Mouse (Mus musculus): ENCODE measurements around the gene Gm10097. TPM values are rescaled to one million over a fixed set of nuclear protein-coding genes. Genes with fewer than 3 reads are reported as not detected.

The Gm10097 gene
- polyA plus RNA-seq, 1 experiment from 2014 or later: 0.11 TPM

DNA sequence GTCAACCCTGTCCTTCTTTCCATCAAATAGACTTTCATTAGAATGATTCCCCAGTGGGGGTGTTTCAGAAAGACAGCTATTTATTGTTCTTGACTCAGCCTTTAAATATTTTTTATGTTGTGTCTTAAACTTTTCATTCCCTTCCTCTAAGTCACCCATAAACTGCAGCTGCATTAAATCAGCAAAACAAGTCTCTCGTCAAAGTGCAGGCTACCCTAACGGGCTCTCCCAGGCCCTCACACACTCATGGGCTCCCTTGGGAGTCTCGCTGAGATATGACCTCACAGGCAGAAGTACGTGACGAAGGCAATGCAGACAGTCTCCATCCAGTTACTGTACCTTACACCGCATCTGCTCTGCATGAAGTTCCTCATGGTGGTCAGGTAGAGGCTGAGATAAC, 17.3 kb downstream of the Gm10097 start:
- no peak for DNase-seq (ENCODE audit: low spot score)
- Histone ChIP-seq H3K27me3 (ENCODE audit: control insufficient read depth, insufficient read depth, low read length) (no peaks in the 10 kb centered on the region), H3K27ac (replicated peaks; ENCODE audit: low read depth, low read length) (no peak overlapping the region), H3K4me1 (ENCODE audit: control insufficient read depth, insufficient read depth, low read length) (no peaks in the 10 kb centered on the region), H3K9ac (replicated peaks; ENCODE audit: low read length) (no peak overlapping the region), H3K36me3 (replicated peaks; ENCODE audit: control insufficient read depth, insufficient read depth, low read depth, low read length) (no peaks in the 10 kb centered on the region), H3K4me3 (ENCODE audit: low read depth, low read length) (no peak overlapping the region), H3K4me2 (ENCODE audit: low read depth, low read length) (no peak overlapping the region), H3K9me3 (replicated peaks; ENCODE audit: control insufficient read depth, low read length) (no peaks in the 10 kb centered on the region)
- ATAC-seq (replicated peaks; ENCODE audit: insufficient number of reproducible peaks, low FRiP score, low TSS enrichment, low read depth): no peak
- WGBS: 82% methylated on average over 6 of the region's 6 CpGs

- 86% methylated on average over 7 of the region's 7 CpGs for WGBS
- no peak for DNase-seq (ENCODE audit: low spot score)
Measured at GRCm38 (mm10) chr10:5087336-5087735, 18.3 kb downstream of the Gm10097 start.

GRCm38 (mm10) chr10:5089133-5089532, 20.1 kb downstream of the Gm10097 start:
- H3K36me3 ChIP-seq (replicated peaks; ENCODE audit: control insufficient read depth, insufficient read depth, low read depth, low read length): no peaks in the 10 kb centered on the region
- H3K27ac ChIP-seq (replicated peaks; ENCODE audit: low read depth, low read length): no peak overlapping the region
- H3K9me3 ChIP-seq (replicated peaks; ENCODE audit: control insufficient read depth, low read length): no peaks in the 10 kb centered on the region
- 76% methylated on average over 4 of the region's 4 CpGs for WGBS
- no peak overlapping the region for H3K4me2 ChIP-seq (ENCODE audit: low read depth, low read length)
- ATAC-seq (replicated peaks; ENCODE audit: insufficient number of reproducible peaks, low FRiP score, low TSS enrichment, low read depth) (no peak), DNase-seq (ENCODE audit: low spot score) (no peak)
- no peak overlapping the region for H3K4me3 ChIP-seq (ENCODE audit: low read depth, low read length)
- H3K4me1 ChIP-seq (ENCODE audit: control insufficient read depth, insufficient read depth, low read length): no peaks in the 10 kb centered on the region
- H3K9ac ChIP-seq (replicated peaks; ENCODE audit: low read length): no peak overlapping the region
- no peaks in the 10 kb centered on the region for H3K27me3 ChIP-seq (ENCODE audit: control insufficient read depth, insufficient read depth, low read length)

More at GRCm38 (mm10) chr10:5087336-5087735, 18.3 kb downstream of the Gm10097 start:
- no peaks in the 10 kb centered on the region for H3K27me3 ChIP-seq (ENCODE audit: control insufficient read depth, insufficient read depth, low read length)
- no peak for ATAC-seq (replicated peaks; ENCODE audit: insufficient number of reproducible peaks, low FRiP score, low TSS enrichment, low read depth)
- no peaks in the 10 kb centered on the region for H3K9me3 ChIP-seq (replicated peaks; ENCODE audit: control insufficient read depth, low read length)
- H3K9ac ChIP-seq (replicated peaks; ENCODE audit: low read length): no peak overlapping the region
- no peak overlapping the region for H3K27ac ChIP-seq (replicated peaks; ENCODE audit: low read depth, low read length)
- H3K36me3 ChIP-seq (replicated peaks; ENCODE audit: control insufficient read depth, insufficient read depth, low read depth, low read length): no peaks in the 10 kb centered on the region
- H3K4me2 ChIP-seq (ENCODE audit: low read depth, low read length): no peak overlapping the region
- no peaks in the 10 kb centered on the region for H3K4me1 ChIP-seq (ENCODE audit: control insufficient read depth, insufficient read depth, low read length)
- H3K4me3 ChIP-seq (ENCODE audit: low read depth, low read length): no peak overlapping the region

GRCm38 (mm10) chr10:5096996-5097753, 28.2 kb downstream of the Gm10097 start:
- Histone ChIP-seq H3K9ac (replicated peaks; ENCODE audit: low read length) (no peak overlapping the region), H3K4me1 (ENCODE audit: control insufficient read depth, insufficient read depth, low read length) (no peaks in the 10 kb centered on the region), H3K4me2 (ENCODE audit: low read depth, low read length) (no peak overlapping the region), H3K4me3 (ENCODE audit: low read depth, low read length) (no peak overlapping the region), H3K27ac (replicated peaks; ENCODE audit: low read depth, low read length) (no peak overlapping the region), H3K36me3 (replicated peaks; ENCODE audit: control insufficient read depth, insufficient read depth, low read depth, low read length) (no peaks in the 10 kb centered on the region), H3K27me3 (ENCODE audit: control insufficient read depth, insufficient read depth, low read length) (no peaks in the 10 kb centered on the region), H3K9me3 (replicated peaks; ENCODE audit: control insufficient read depth, low read length) (no peaks in the 10 kb centered on the region)
- no peak for DNase-seq (ENCODE audit: low spot score)
- 83% methylated on average over 10 of the region's 10 CpGs for WGBS
- ATAC-seq (replicated peaks; ENCODE audit: insufficient number of reproducible peaks, low FRiP score, low TSS enrichment, low read depth): no peak

- DNase-seq (ENCODE audit: low spot score) (no peak), ATAC-seq (replicated peaks; ENCODE audit: insufficient number of reproducible peaks, low FRiP score, low TSS enrichment, low read depth) (no peak)
- Histone ChIP-seq H3K4me1 (ENCODE audit: control insufficient read depth, insufficient read depth, low read length) (no peaks in the 10 kb centered on the region), H3K27me3 (ENCODE audit: control insufficient read depth, insufficient read depth, low read length) (no peaks in the 10 kb centered on the region), H3K9me3 (replicated peaks; ENCODE audit: control insufficient read depth, low read length) (no peaks in the 10 kb centered on the region), H3K4me3 (ENCODE audit: low read depth, low read length) (no peak overlapping the region), H3K27ac (replicated peaks; ENCODE audit: low read depth, low read length) (no peak overlapping the region), H3K4me2 (ENCODE audit: low read depth, low read length) (no peak overlapping the region), H3K36me3 (replicated peaks; ENCODE audit: control insufficient read depth, insufficient read depth, low read depth, low read length) (no peaks in the 10 kb centered on the region), H3K9ac (replicated peaks; ENCODE audit: low read length) (no peak overlapping the region)
- 62% methylated on average over 2 of the region's 2 CpGs for WGBS
Measured at GRCm38 (mm10) chr10:5097754-5098137, 28.8 kb downstream of the Gm10097 start.

DNA sequence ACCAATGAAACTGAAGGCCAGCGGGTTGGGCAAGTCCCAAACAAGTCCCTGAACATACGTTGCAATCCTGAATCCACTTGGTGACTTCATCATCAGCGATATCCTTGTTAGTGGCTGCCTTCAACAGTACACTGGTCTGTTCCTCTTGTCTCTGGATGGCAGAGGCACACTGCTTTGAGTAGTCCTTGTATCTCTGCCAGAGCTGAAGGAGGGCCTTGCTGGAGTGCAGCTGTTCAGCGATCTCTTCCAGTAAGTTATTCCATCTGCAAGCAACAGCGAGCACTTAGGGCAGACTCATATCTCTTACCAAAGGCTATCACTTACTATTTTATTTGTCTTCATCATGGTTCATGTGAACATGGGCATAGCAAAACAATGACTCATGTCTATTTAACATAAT, 41.8 kb downstream of the Gm10097 start:
- H3K9ac ChIP-seq (replicated peaks; ENCODE audit: low read length): no peak overlapping the region
- ATAC-seq (replicated peaks; ENCODE audit: insufficient number of reproducible peaks, low FRiP score, low TSS enrichment, low read depth): no peak
- H3K36me3 ChIP-seq (replicated peaks; ENCODE audit: control insufficient read depth, insufficient read depth, low read depth, low read length): no peaks in the 10 kb centered on the region
- no peaks in the 10 kb centered on the region for H3K27me3 ChIP-seq (ENCODE audit: control insufficient read depth, insufficient read depth, low read length)
- H3K4me2 ChIP-seq (ENCODE audit: low read depth, low read length): no peak overlapping the region
- H3K9me3 ChIP-seq (replicated peaks; ENCODE audit: control insufficient read depth, low read length): no peaks in the 10 kb centered on the region
- H3K4me1 ChIP-seq (ENCODE audit: control insufficient read depth, insufficient read depth, low read length): no peaks in the 10 kb centered on the region
- no peak overlapping the region for H3K4me3 ChIP-seq (ENCODE audit: low read depth, low read length)
- H3K27ac ChIP-seq (replicated peaks; ENCODE audit: low read depth, low read length): no peak overlapping the region
- no peak for DNase-seq (ENCODE audit: low spot score)
- 88% methylated on average over 5 of the region's 5 CpGs for WGBS

DNA sequence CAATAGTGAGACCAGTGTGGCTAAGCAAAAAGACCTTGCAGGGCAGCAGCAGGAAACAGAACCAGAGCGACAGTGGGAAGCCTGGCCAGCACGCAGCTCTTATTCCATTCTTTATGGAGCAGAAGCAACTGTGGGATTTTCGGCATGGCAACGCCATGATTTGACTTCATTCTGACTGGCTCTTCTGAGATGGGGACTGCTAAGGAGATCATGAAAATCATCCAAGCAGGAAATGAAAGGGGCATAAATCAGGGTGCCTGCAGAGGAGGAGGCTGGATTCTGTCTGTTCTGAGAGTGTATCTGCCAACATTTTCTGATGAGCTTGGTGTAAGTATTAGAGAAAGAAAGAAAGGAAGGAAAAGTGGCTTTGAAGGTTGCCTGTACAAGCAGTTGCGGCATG, 47.2 kb downstream of the Gm10097 start:
- no peaks in the 10 kb centered on the region for H3K4me1 ChIP-seq (ENCODE audit: control insufficient read depth, insufficient read depth, low read length)
- H3K36me3 ChIP-seq (replicated peaks; ENCODE audit: control insufficient read depth, insufficient read depth, low read depth, low read length): no peaks in the 10 kb centered on the region
- WGBS: 91% methylated on average over 5 of the region's 5 CpGs
- DNase-seq (ENCODE audit: low spot score): no peak
- no peak overlapping the region for H3K4me3 ChIP-seq (ENCODE audit: low read depth, low read length)
- no peak overlapping the region for H3K9ac ChIP-seq (replicated peaks; ENCODE audit: low read length)
- no peaks in the 10 kb centered on the region for H3K27me3 ChIP-seq (ENCODE audit: control insufficient read depth, insufficient read depth, low read length)
- no peaks in the 10 kb centered on the region for H3K9me3 ChIP-seq (replicated peaks; ENCODE audit: control insufficient read depth, low read length)
- H3K27ac ChIP-seq (replicated peaks; ENCODE audit: low read depth, low read length): no peak overlapping the region
- ATAC-seq (replicated peaks; ENCODE audit: insufficient number of reproducible peaks, low FRiP score, low TSS enrichment, low read depth): no peak
- no peak overlapping the region for H3K4me2 ChIP-seq (ENCODE audit: low read depth, low read length)

GRCm38 (mm10) chr10:5116720-5117119, 47.7 kb downstream of the Gm10097 start:
- Histone ChIP-seq H3K9ac (replicated peaks; ENCODE audit: low read length) (no peak overlapping the region), H3K27me3 (ENCODE audit: control insufficient read depth, insufficient read depth, low read length) (no peaks in the 10 kb centered on the region), H3K4me1 (ENCODE audit: control insufficient read depth, insufficient read depth, low read length) (no peaks in the 10 kb centered on the region), H3K9me3 (replicated peaks; ENCODE audit: control insufficient read depth, low read length) (no peaks in the 10 kb centered on the region), H3K4me3 (ENCODE audit: low read depth, low read length) (no peak overlapping the region), H3K27ac (replicated peaks; ENCODE audit: low read depth, low read length) (no peak overlapping the region), H3K4me2 (ENCODE audit: low read depth, low read length) (no peak overlapping the region), H3K36me3 (replicated peaks; ENCODE audit: control insufficient read depth, insufficient read depth, low read depth, low read length) (no peaks in the 10 kb centered on the region)
- ATAC-seq (replicated peaks; ENCODE audit: insufficient number of reproducible peaks, low FRiP score, low TSS enrichment, low read depth) (no peak), DNase-seq (ENCODE audit: low spot score) (no peak)
- WGBS: 88% methylated on average over 6 of the region's 6 CpGs
